Mouse (Mus musculus) bone marrow, adult 2 months (tissue): ENCODE data around the gene Gga3.

Experiments used
- CTCF ChIP-seq: fragments of 200-500 bp; IDR thresholded peaks from 2 replicates; pipeline ENCODE4 v1.5.1; 2011; ENCODE audit warnings: low read length, control low read depth; ENCODE audit not compliant: control insufficient read depth, insufficient read depth
- POLR2A ChIP-seq: fragments of 200-500 bp; IDR thresholded peaks from 2 replicates; pipeline ENCODE4 v1.6.1; 2011; ENCODE audit warnings: low read depth, mild to moderate bottlenecking, control low read depth, low read length, borderline replicate concordance; ENCODE audit not compliant: control insufficient read depth

- TF ChIP-seq CTCF (no peak), POLR2A (no peak)
Measured at GRCm38 (mm10) chr11:115609576-115609975, 5.7 kb upstream of the Gga3 start.
